Mouse (Mus musculus) heart, embryonic 16.5 days (tissue): Measurements from ENCODE around the gene Cacna1c. TPM values are rescaled to one million over a fixed set of nuclear protein-coding genes. Genes with fewer than 3 reads are reported as not detected.

ENCODE experiments used
- ATAC-seq: fragments of 200-750 bp; cut with Nextera tagmentation; replicated peaks from 2 replicates; pipeline ENCODE4 v1.8.0; 2017; ENCODE audit warnings: moderate number of reproducible peaks; ENCODE audit not compliant: insufficient read depth, low FRiP score; ENCODE audit errors: extremely low read depth
- H3K27ac ChIP-seq: fragments of 300-500 bp; sonication (generic); 2 replicates; pipeline ENCODE4 v1.5.1; 2014; ENCODE audit warnings: mild to moderate bottlenecking, low read length, control low read depth, moderate library complexity
- H3K27me3 ChIP-seq: fragments of 300-500 bp; sonication (generic); 2 replicates; pipeline ENCODE4 v1.6.1; 2014; ENCODE audit warnings: low read length, mixed read lengths; ENCODE audit not compliant: control insufficient read depth, insufficient read depth
- H3K36me3 ChIP-seq: fragments of 300-500 bp; sonication (generic); 2 replicates; pipeline ENCODE4 v1.6.1; 2014; ENCODE audit not compliant: control insufficient read depth, insufficient read depth
- H3K4me1 ChIP-seq: fragments of 300-500 bp; sonication (generic); 2 replicates; pipeline ENCODE4 v1.6.1; 2014; ENCODE audit warnings: low read length, mixed read lengths; ENCODE audit not compliant: control insufficient read depth, insufficient read depth
- H3K4me2 ChIP-seq: fragments of 300-500 bp; sonication (generic); 2 replicates; pipeline ENCODE4 v1.6.1; 2014; ENCODE audit warnings: low read depth, mild to moderate bottlenecking, control low read depth, low read length
- H3K4me3 ChIP-seq: fragments of 300-500 bp; sonication (generic); 2 replicates; pipeline ENCODE4 v1.5.1; 2014; ENCODE audit warnings: mild to moderate bottlenecking, control low read depth, low read length
- H3K9ac ChIP-seq: fragments of 300-500 bp; sonication (generic); 2 replicates; pipeline ENCODE4 v1.6.1; 2014; ENCODE audit warnings: low read length, control low read depth
- H3K9me3 ChIP-seq: fragments of 300-500 bp; sonication (generic); replicated peaks from 2 replicates; pipeline ENCODE4 v1.6.1; 2016; ENCODE audit warnings: low read length; ENCODE audit not compliant: control insufficient read depth
- WGBS: fragments of 180-500 bp; shearing (Covaris S2); extraction: QIAGEN DNeasy Blood & Tissue Kit; methylation state at CpG from one replicate; pipeline ENCODE4 v1.1.7; 2014; 5-methylcytosine and 5-hydroxymethylcytosine counted together
- polyA plus RNA-seq: library from polyadenylated mRNA; unstranded; fragments of >200 nt; fragmentation: Nextera tagmentation; extraction: Ambion mirVana; gene quantifications from 2 replicates; pipeline ENCODE4 v1.2.1, GENCODE M21; 2015

The Cacna1c gene
- polyA plus RNA-seq, 1 experiment from 2014 or later, result 66.2 TPM

- Histone ChIP-seq H3K36me3 (0 out of 2 replicates have a peak, but pooled peaks cover 1% of the 10 kb centered on the region), H3K9me3 (no peaks in the 10 kb centered on the region), H3K4me2 (no peak overlapping the region), H3K27ac (peak overlapping the region; percentile 9; the same call in 1 of the 2 replicates), H3K4me1 (peaks cover 64% of the 10 kb centered on the region), H3K4me3 (no peak overlapping the region), H3K27me3 (no peaks in the 10 kb centered on the region), H3K9ac (no peak overlapping the region)
- 45% methylated on average over 2 of the region's 2 CpGs for WGBS
- ATAC-seq, result no peak
These were observed 96.9 kb downstream of the Cacna1c start for GRCm38 (mm10) chr6:119099333-119099732.

- H3K36me3 ChIP-seq, result 0 out of 2 replicates have a peak, but pooled peaks cover 2% of the 10 kb centered on the region
- no peak for ATAC-seq
- H3K9me3 ChIP-seq, result no peaks in the 10 kb centered on the region
- peaks cover 44% of the 10 kb centered on the region for H3K4me1 ChIP-seq
- H3K4me3 ChIP-seq, result no peak overlapping the region
- H3K4me2 ChIP-seq, result no peak overlapping the region
- WGBS, result 45% methylated on average over 7 of the region's 7 CpGs
- no peak overlapping the region for H3K27ac ChIP-seq
- no peak overlapping the region for H3K9ac ChIP-seq
- H3K27me3 ChIP-seq, result no peaks in the 10 kb centered on the region
These were observed 99.7 kb downstream of the Cacna1c start for GRCm38 (mm10) chr6:119096481-119096880.

GRCm38 (mm10) chr6:119095081-119095480, 101.1 kb downstream of the Cacna1c start:
- ATAC-seq, result no peak
- H3K27me3 ChIP-seq, result no peaks in the 10 kb centered on the region
- 58% methylated on average over 6 of the region's 6 CpGs for WGBS
- H3K9ac ChIP-seq, result no peak overlapping the region
- H3K4me2 ChIP-seq, result no peak overlapping the region
- H3K27ac ChIP-seq, result no peak overlapping the region
- H3K4me1 ChIP-seq, result peaks cover 41% of the 10 kb centered on the region
- H3K9me3 ChIP-seq, result no peaks in the 10 kb centered on the region
- no peak overlapping the region for H3K4me3 ChIP-seq
- H3K36me3 ChIP-seq, result 0 out of 2 replicates have a peak, but pooled peaks cover 2% of the 10 kb centered on the region

- Histone ChIP-seq H3K9me3 (no peaks in the 10 kb centered on the region), H3K27me3 (no peaks in the 10 kb centered on the region), H3K9ac (no peak overlapping the region), H3K4me2 (peak overlapping the region; percentile 10; the same call in 1 of the 2 replicates), H3K27ac (peak overlapping the region; percentile 78), H3K4me3 (no peak overlapping the region), H3K4me1 (peaks cover 53% of the 10 kb centered on the region), H3K36me3 (no peaks in the 10 kb centered on the region)
- WGBS, result 24% methylated on average over 8 of the region's 8 CpGs
- no peak for ATAC-seq
These were observed 107.0 kb downstream of the Cacna1c start for GRCm38 (mm10) chr6:119089173-119089572.

GRCm38 (mm10) chr6:119088381-119088780, 107.8 kb downstream of the Cacna1c start:
- Histone ChIP-seq H3K4me3 (no peak overlapping the region), H3K4me2 (peak overlapping the region; percentile 10; the same call in 1 of the 2 replicates), H3K27me3 (no peaks in the 10 kb centered on the region), H3K27ac (peak overlapping the region; percentile 78), H3K36me3 (no peaks in the 10 kb centered on the region), H3K9ac (no peak overlapping the region), H3K4me1 (peaks cover 60% of the 10 kb centered on the region), H3K9me3 (no peaks in the 10 kb centered on the region)
- 28% methylated on average over 8 of the region's 8 CpGs for WGBS
- no peak for ATAC-seq

GRCm38 (mm10) chr6:119087919-119088318, 108.3 kb downstream of the Cacna1c start:
- 84% methylated on average over 8 of the region's 8 CpGs for WGBS
- H3K9ac ChIP-seq, result no peak overlapping the region
- no peak overlapping the region for H3K4me3 ChIP-seq
- H3K4me1 ChIP-seq, result peaks cover 65% of the 10 kb centered on the region
- no peak for ATAC-seq
- no peaks in the 10 kb centered on the region for H3K27me3 ChIP-seq
- peak overlapping the region; percentile 78; the same call in 1 of the 2 replicates for H3K27ac ChIP-seq
- no peaks in the 10 kb centered on the region for H3K36me3 ChIP-seq
- H3K4me2 ChIP-seq, result no peak overlapping the region; the same call in 1 of the 2 replicates
- no peaks in the 10 kb centered on the region for H3K9me3 ChIP-seq

GRCm38 (mm10) chr6:119085789-119086188, 110.4 kb downstream of the Cacna1c start:
- Histone ChIP-seq H3K4me2 (0 out of 2 replicates have a peak overlapping the region, but pooled peaks have one; percentile 22), H3K27me3 (no peaks in the 10 kb centered on the region), H3K4me3 (no peak overlapping the region), H3K9ac (no peak overlapping the region), H3K9me3 (no peaks in the 10 kb centered on the region), H3K36me3 (no peaks in the 10 kb centered on the region), H3K4me1 (peaks cover 74% of the 10 kb centered on the region), H3K27ac (peak overlapping the region; percentile 76)
- WGBS, result 21% methylated on average over 3 of the region's 3 CpGs
- no peak for ATAC-seq

GRCm38 (mm10) chr6:119084532-119084931, 111.7 kb downstream of the Cacna1c start:
- Histone ChIP-seq H3K4me3 (no peak overlapping the region), H3K27me3 (no peaks in the 10 kb centered on the region), H3K9me3 (no peaks in the 10 kb centered on the region), H3K4me1 (peaks cover 71% of the 10 kb centered on the region), H3K9ac (no peak overlapping the region), H3K4me2 (no peak overlapping the region), H3K36me3 (no peaks in the 10 kb centered on the region), H3K27ac (peak overlapping the region; percentile 68)
- WGBS, result 44% methylated on average over 9 of the region's 9 CpGs
- no peak for ATAC-seq

GRCm38 (mm10) chr6:119083559-119083958, 112.7 kb downstream of the Cacna1c start:
- Histone ChIP-seq H3K4me2 (peak overlapping the region; percentile 37), H3K27me3 (no peaks in the 10 kb centered on the region), H3K4me1 (peaks cover 66% of the 10 kb centered on the region), H3K9ac (no peak overlapping the region), H3K27ac (peak overlapping the region; percentile 73), H3K36me3 (no peaks in the 10 kb centered on the region), H3K4me3 (no peak overlapping the region), H3K9me3 (no peaks in the 10 kb centered on the region)
- WGBS, result 22% methylated on average over 7 of the region's 7 CpGs
- ATAC-seq, result no peak
